Mouse (Mus musculus): ENCODE results near the gene Cabin1.

Gene Cabin1

DNA sequence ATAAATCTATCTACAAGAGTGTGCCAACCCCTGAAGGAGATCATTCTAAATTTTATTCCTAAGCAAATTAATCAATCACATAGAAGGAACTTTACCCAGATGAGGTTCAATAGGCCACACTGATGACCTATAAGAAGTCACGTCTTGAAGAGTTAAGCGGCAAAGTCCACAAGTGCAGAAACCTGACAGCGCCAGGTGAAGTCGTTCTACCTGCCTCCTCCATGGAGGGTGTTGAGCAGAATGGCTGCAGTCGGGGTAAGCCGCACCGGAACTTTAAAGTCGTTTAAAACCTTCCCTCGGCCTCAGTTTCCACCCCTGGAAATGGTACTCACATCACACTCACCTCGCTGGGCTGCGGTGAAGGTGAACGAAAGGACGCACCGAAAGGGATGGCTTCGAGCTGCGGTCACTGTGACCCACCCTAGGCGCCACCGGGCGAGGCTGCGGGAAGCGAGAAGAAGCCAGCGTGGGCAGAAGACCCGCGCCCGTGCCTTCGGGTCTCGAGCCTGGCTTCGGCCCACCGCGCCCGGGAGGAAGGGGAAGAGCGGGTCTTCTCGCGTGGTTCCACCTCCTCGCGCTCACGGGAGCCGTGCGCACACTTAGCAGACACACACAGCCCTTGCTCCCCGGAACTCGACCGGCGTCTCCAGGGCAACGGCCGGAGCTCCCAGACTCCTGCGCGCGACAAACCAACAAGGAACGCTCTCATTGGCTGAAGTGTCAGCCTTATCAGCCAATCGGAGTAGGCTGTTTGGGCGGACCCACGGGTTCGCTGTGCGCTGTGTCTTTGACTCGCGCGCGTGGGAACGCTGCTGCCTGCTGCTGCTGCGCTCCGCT lies at the start of gene Cabin1:
TSS of gene Cabin1 (minus strand) at position 660 of the 837 bp plus-strand sequence.
- in situ Hi-C loops (cut with MboI, MseI) = no loop called here

GRCm38 (mm10) chr10:75804217-75804616 lies 40.1 kb upstream of the Cabin1 start:
- in situ Hi-C loops (cut with MboI, MseI) = no loop called here

DNA sequence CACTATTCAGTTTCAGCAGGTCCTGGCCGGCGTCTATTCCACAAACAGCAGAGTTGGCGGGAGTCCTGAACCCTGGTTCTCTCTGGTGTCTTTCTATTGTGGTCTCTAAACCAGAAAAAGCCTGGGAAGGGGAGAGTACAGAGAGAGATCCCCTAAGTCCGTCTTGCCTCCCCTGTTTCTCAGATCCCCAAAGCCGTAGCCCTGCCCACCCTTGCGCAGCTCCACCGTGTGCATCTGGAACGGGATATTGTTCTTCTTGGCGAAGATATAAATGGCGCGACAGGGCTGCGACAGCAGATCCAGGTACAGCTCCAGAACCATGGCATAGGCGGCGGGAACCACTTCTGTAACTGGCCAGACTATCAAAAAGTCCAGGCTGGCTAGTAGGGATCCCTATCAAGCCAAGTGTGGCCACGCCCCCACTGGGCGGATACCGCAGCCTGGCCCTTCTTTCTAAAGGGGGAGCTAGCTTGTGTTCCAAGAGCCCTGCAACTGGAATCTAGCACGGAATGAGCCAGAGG lies 34.1 kb upstream of the Cabin1 start, which contains the start of gene Gstt1:
TSS of gene Gstt1 (minus strand) at position 409 of the 521 bp plus-strand sequence.
- in situ Hi-C loops (cut with MboI, MseI) = no loop called here

DNA sequence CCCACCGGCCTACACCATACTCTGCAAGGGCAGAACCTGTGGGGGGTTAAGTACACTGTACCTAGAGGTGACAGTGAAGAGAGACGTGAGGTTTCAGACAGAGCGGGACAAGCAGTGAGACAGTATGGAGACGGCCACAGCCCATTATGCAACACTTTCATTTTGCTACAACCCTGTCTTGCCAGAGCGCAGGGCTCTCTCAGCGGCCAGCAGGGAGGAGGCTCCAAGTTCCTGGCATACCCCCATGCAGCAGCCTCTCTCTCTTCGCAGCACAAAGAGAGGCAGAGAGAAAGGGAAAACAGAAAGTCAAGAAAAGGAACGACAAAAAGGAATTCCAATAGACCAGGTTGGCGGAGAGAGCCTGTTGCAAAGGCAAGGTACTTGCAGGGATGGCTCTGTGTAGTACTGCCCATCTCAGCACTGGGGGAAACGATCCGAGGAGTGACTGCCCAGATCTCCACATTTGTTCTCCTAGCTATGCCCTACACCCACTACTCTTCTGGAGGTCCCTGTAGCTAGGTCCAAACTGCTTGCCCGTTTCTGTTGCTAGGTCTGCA lies 33.6 kb upstream of the Cabin1 start:
- in situ Hi-C loops (cut with MboI, MseI) = no loop called here

GRCm38 (mm10) chr10:75796731-75797516 lies 32.8 kb upstream of the Cabin1 start:
- in situ Hi-C loops (cut with MboI, MseI) = no loop called here

GRCm38 (mm10) chr10:75794880-75795279 lies 30.7 kb upstream of the Cabin1 start:
- in situ Hi-C loops (cut with MboI, MseI) = no loop called here

DNA sequence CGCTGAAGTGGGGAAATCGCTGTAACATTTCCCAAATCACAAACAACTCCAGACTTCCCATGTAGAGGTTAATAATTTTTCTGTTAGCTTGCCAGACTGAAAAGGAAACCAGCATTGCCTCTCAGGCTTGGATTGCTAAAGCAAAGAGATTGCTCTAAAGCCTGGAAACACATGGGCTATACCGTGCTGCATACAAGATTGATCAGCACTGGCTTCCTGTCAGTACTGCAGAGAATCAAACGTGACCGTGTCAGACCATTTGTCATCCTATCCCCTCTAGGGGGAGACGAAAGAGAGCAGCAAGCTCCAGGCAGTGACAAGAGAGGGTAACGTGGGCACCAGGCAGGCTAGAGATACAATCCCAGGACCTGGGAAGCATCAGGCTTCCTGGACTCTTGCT lies 26.6 kb upstream of the Cabin1 start:
- in situ Hi-C loops (cut with MboI, MseI) = no loop called here

GRCm38 (mm10) chr10:75789841-75790240 lies 25.7 kb upstream of the Cabin1 start:
- in situ Hi-C loops (cut with MboI, MseI) = no loop called here

DNA sequence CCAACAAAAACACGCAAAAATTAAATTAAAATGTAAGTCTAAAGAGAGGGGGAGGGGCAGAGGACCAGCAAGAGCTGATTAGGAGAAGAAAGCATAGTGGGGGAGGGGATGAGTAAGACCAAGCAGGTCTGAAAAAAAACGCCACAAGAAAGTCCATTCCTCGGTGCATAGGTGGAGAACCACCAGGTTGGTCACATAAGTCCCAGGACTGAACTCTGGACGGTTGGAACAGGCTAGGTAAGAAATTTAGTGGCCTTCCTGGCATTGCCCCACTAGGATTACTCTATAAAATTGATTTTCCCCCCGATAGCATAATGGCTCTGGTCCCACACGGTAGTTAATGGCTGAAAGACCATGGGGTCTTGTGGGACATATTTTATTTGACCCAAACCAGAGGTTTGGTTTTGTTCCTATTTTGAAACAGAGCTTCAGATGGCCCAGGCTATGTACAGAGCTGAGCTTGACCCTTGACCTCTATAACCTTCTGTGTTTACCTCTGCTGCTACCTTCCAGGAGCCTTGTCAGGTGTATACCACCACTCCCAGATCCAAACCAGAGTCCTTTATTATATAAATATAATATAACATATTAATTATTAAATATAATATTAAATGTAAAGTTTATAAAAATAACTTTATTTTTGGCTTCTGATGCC lies 25.1 kb upstream of the Cabin1 start:
- in situ Hi-C loops (cut with MboI, MseI) = no loop called here

DNA sequence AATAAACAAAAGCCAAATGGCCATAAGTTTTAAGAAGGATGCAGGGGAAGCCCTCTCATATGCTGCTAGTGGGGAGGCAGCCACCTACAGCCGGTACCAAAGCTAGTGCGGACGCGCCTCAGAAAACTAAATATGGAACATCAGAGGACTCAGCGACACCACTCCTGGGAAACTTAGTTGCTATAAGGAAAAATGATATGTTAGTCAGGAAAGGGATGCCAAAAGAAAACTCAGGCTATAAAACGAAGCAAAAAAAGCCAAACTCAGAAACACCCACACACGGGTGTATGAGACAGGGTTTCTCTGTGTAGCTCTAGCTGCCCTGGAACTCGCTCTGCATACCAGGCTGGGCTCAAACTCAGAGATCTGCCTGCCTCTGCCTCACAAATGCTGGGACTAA lies 24.1 kb upstream of the Cabin1 start:
- in situ Hi-C loops (cut with MboI, MseI) = no loop called here

DNA sequence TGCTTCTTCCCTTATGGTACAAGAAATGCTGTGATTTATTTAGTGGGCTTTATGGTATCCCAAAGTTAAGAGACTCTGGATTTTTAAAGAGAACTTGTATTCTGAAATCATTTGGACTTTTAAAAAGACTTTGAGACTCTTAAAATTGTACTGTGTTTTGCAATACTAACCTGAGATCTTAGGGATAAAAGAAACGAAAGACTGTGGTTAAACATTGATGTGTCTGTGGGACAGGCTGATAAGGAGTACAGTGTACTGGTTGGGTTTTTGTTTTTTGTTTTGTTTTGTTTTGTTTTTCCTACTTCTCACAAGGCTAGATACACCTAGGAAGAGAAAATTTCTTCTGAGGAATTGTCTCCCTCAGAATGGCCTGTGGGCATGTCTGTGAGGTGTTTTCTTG lies 21.3 kb upstream of the Cabin1 start:
- in situ Hi-C loops (cut with MboI, MseI) = no loop called here

DNA sequence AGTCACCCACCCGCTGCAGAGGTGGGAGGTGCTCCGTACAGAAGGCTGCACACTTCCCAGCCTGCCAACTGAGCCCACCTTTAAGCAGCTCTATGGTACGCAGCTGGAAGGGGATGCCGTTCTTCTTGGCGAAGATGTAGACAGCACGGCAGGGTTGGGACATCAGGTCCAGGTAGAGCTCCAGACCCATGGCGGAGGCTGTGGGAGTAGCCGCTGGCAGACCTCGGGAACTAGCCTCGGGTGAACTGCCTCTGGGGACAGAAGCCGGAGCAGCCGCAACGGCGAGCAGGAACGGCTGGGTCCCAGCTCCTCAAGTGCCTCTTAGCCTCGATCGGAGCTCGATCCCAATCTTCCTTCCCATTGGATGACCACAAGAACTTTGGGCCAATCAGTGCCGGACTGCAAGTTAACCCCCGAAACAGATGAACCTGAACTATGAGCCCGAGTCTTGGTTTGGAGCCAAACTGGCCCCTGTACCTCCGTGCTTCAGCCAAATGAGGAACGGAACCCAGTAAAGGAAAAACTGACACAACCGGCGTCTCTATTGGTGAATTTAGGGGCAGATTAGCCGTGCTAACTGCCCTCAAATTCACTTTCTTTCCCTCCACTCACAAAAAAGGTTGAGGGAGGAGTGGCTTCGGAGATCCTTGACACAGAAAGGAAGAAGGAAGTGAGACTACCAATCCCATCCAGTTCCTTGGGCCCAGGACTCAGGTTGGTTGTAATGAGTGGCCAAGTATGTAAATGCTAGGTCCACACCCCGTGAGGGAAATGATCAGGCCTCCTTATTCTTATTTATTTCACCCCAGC lies 16.8 kb upstream of the Cabin1 start, which contains the start of the genes Gm20441 and Gstt3:
TSS of gene Gm20441 (minus strand) at position 186 of the 810 bp plus-strand sequence.
TSS of gene Gstt3 (minus strand) at position 646 of the 810 bp plus-strand sequence.
- in situ Hi-C loops (cut with MboI, MseI) = loop anchor here (5.0 kb wide), 1 partner anchor 46 kb away; no protein-coding TSS in a partner anchor

- in situ Hi-C loops (cut with MboI, MseI) = loop anchor here (5.0 kb wide), 1 partner anchor 48 kb away; no protein-coding TSS in a partner anchor
These were observed 15.3 kb upstream of the Cabin1 start for GRCm38 (mm10) chr10:75779206-75780174.

- in situ Hi-C loops (cut with MboI, MseI) = no loop called here
These were observed 13.7 kb upstream of the Cabin1 start for GRCm38 (mm10) chr10:75777885-75778284.

DNA sequence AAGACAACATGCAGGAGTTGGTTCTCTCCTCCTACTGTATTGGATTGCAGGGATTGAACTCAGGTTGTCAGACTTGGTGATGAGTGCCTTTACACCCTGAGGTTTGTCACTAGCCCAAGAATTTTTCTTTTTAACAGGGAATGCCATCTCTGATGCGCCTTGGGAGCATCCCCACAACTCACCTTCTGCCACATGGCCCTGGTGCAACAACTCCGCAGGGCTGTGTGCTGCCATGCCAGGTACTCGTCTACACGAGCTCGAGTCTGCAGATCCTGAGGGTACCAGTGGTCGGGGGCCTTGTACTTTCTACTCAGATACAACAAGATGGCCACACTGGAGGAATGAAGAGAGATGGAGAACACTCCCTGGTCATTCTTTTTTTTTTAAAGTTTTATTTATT lies 12.4 kb upstream of the Cabin1 start:
- in situ Hi-C loops (cut with MboI, MseI) = no loop called here

GRCm38 (mm10) chr10:75774587-75774986 lies 10.4 kb upstream of the Cabin1 start:
- in situ Hi-C loops (cut with MboI, MseI) = no loop called here

DNA sequence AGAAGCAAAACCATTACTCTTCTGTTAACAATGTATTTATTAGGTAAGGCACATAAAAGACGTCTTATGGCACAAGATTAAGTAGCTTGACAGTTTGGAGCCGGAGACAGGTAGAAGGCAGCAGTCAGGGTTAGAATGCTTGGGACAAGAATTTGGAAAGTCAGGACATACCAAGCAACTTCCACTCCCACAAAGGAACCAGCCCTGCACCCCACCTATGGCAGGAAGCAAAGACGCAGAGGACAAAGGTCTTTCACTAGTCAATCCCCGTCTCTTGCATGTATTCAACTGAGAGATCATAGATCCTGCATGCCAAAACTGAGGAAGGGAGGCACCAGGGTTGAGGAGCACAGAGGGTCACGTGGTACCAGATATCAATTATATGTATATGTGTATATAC lies 10.0 kb upstream of the Cabin1 start:
- in situ Hi-C loops (cut with MboI, MseI) = no loop called here

DNA sequence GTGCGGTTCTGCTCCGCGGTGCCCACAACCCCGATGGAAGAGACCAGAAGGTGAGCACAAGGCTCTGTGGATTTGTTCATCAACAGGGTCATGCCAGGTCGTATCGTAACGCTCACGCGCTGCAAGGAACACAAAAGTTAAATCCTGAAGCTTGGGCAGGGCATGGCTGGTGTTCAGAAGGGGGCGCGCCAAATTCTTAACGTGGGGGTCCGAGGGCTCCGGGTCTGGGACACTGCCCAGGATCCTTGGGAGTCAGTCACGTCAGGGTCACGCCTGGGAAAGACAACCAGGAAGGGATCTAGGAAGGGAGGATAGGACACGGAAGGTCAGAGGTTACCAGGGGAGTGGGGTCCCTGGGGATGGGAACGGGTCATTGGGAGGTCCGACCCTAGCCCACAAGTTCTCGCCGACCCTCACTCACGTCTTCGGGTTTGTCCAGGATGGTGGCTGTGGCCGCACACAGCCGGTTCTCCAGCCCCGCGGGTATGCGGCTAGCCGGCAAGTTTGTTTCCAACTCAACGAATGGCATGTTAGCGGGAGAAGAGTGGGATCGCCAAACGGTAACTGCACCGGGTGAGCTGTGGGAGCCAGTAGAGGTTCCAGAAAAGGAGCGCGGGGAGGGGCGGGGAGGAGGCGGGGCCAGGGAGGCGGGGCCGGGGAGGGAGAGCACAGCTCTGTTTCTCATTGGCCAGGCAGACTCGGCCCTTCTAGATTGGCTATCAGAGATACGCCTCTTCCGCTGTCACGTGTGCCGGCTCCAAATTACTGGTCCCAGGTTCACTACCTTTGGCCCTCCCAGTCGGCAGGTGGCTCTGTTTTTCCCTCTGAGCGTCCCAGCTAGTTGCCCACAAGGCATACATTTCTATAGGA lies 8.9 kb upstream of the Cabin1 start, which contains the start of gene Ddt:
TSS of gene Ddt (minus strand) at position 620 of the 870 bp plus-strand sequence.
- in situ Hi-C loops (cut with MboI, MseI) = no loop called here
